Mouse (Mus musculus) ES-Bruce4 (cell line): ENCODE data around the gene Cacna1a.

Experiments used
- CTCF ChIP-seq: IDR thresholded peaks from one replicate; pipeline ENCODE4 v1.8.1; 2011; ENCODE audit warnings: low read depth, low read length
- EP300 ChIP-seq: IDR thresholded peaks from 2 replicates; pipeline ENCODE4 v1.6.1; 2011; ENCODE audit warnings: low read depth, low read length; ENCODE audit not compliant: insufficient read depth

DNA sequence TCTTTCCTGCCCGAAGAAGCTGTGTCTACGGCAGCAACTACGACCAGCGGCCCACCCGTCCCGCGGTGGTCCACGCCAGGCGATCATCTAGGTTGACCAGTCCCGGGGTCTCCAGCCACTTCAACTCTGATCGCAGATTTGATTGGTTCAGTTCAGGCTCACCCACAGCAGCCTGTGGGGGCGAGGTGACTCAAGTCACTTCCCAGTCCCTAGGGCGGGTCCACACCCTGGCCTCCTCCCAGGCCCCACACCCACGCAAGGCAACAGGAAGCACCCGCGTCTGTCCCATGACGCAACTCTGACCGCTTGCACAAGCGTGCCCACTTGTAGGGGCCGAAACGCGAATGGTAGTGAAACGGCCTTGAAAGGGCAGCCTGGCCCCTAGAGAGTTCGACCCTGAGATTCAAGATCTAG is 273.2 kb downstream of the Cacna1a start:
- no peak for TF ChIP-seq CTCF
- TF ChIP-seq EP300, result peak; percentile 49; the same call in 1 of the 2 replicates
